12 mouse cellular contexts compared by ENCODE assay signal in genomic region chr10:95643696-95644360, GRCm38 (mm10). TPM values are rescaled to one million over a fixed set of nuclear protein-coding genes. Genes with fewer than 3 reads are reported as not detected.
DNase-seq lines count a peak whose midpoint lies in the region; ATAC-seq and TF ChIP-seq lines count a peak whose summit lies in the region.
"Had no signal": no experiment of that assay in that cellular context is flagged by ENCODE, and none has a peak within 500 bp of the region (broad histone marks: within the 10 kb centered on the region; RNA-seq: fewer than 3 reads in every experiment).

No protein-coding gene starts in this region.

- no peak overlapping the region for H3K4me2 ChIP-seq in neural tube, embryonic 15.5 days
- H3K4me2 ChIP-seq: limb, embryonic 13.5 days had no signal

- TF ChIP-seq POLR2A in heart, adult 2 months (IDR thresholded peaks at IDR 0.05; ENCODE audit: insufficient read depth, low read depth, low read length) = no peak
- TF ChIP-seq POLR2A in embryonic fibroblast, embryonic 13.5 days (IDR thresholded peaks at IDR 0.05; ENCODE audit: low read depth, low read length) = no peak

- whole genome bisulfite sequencing in heart, adult 2 months = 35% methylated on average over 6 of the region's 6 CpGs
- 85% methylated on average over 6 of the region's 6 CpGs for WGBS in neural tube, embryonic 15.5 days

- H3K4me3 ChIP-seq in heart, adult 2 months = no peak overlapping the region
- no peak overlapping the region for H3K4me3 ChIP-seq in C2C12 (ENCODE audit: insufficient read depth, poor library complexity, severe bottlenecking)
- no peak overlapping the region for H3K4me3 ChIP-seq in embryonic fibroblast, embryonic 13.5 days (ENCODE audit: insufficient read depth, low read length)
- no peak overlapping the region for H3K4me3 ChIP-seq in neural tube, embryonic 15.5 days (replicated peaks)
- H3K4me3 ChIP-seq: limb, embryonic 13.5 days had no signal

- no peak for ATAC-seq in neural tube, embryonic 15.5 days (ENCODE audit: low FRiP score)

- H3K9ac ChIP-seq in heart, adult 2 months (ENCODE audit: low read depth, low read length) = 0 out of 2 replicates have a peak overlapping the region, but pooled peaks have one; percentile 12
- no peak overlapping the region for H3K9ac ChIP-seq in neural tube, embryonic 15.5 days (replicated peaks)
- H3K9ac ChIP-seq: limb, embryonic 13.5 days had no signal

- H3K27me3 ChIP-seq in heart, adult 2 months (ENCODE audit: control insufficient read depth, insufficient read depth, low read length) = no peaks in the 10 kb centered on the region
- no peaks in the 10 kb centered on the region for H3K27me3 ChIP-seq in C2C12 (ENCODE audit: control insufficient read depth, insufficient read depth, insufficient read length)
- no peaks in the 10 kb centered on the region for H3K27me3 ChIP-seq in neural tube, embryonic 15.5 days (replicated peaks)
- H3K27me3 ChIP-seq: limb, embryonic 13.5 days had no signal

- H3K79me2 ChIP-seq in heart, adult 2 months (replicated peaks; ENCODE audit: control insufficient read depth, insufficient read depth, low read length) = no peaks in the 10 kb centered on the region
- H3K79me2 ChIP-seq in C2C12 (ENCODE audit: control insufficient read depth, insufficient read depth) = no peaks in the 10 kb centered on the region

- H3K9me3 ChIP-seq in neural tube, embryonic 15.5 days (replicated peaks) = no peaks in the 10 kb centered on the region
- H3K9me3 ChIP-seq: G1E; limb, embryonic 13.5 days had no signal

- H3K79me3 ChIP-seq in C2C12 (ENCODE audit: low read depth) = no peaks in the 10 kb centered on the region

- H3ac ChIP-seq in C2C12 (ENCODE audit: control insufficient read depth, insufficient read length, low read depth) = no peak overlapping the region

- H3K27ac ChIP-seq in heart, adult 2 months = peak overlapping the region; percentile 61
- peak overlapping the region; percentile 70 for H3K27ac ChIP-seq in embryonic fibroblast, embryonic 13.5 days (ENCODE audit: insufficient read depth, low read length)
- no peak overlapping the region for H3K27ac ChIP-seq in neural tube, embryonic 15.5 days (replicated peaks)
- H3K27ac ChIP-seq: limb, embryonic 13.5 days had no signal

- H3K4me1 ChIP-seq in heart, adult 2 months (ENCODE audit: control insufficient read depth, insufficient read depth, low read length) = peaks cover 5% of the 10 kb centered on the region
- peaks cover 4% of the 10 kb centered on the region; the same call in 1 of the 2 replicates for H3K4me1 ChIP-seq in embryonic fibroblast, embryonic 13.5 days (ENCODE audit: control insufficient read depth, insufficient read depth, low read length)
- H3K4me1 ChIP-seq in neural tube, embryonic 15.5 days = no peaks in the 10 kb centered on the region
- H3K4me1 ChIP-seq: limb, embryonic 13.5 days had no signal

- DNase-seq in heart, adult 2 months = peak in 1 of 2 experiments; percentile 37
- no peak for DNase-seq in heart, postnatal 4 days
- peak; percentile 31 to 53 for DNase-seq in kidney, postnatal 25 days
- no peak for DNase-seq in B cell, adult 2 months
- no peak for DNase-seq in left cerebral cortex, postnatal 36 days (ENCODE audit: low spot score in 2 of 2)
- DNase-seq: cerebellum, adult 9-11 months had no signal

- H3K36me3 ChIP-seq in heart, adult 2 months (ENCODE audit: control insufficient read depth, insufficient read depth, low read length) = no peaks in the 10 kb centered on the region
- no peaks in the 10 kb centered on the region for H3K36me3 ChIP-seq in C2C12 (ENCODE audit: control insufficient read depth, insufficient read depth)
- H3K36me3 ChIP-seq in neural tube, embryonic 15.5 days = no peaks in the 10 kb centered on the region
- H3K36me3 ChIP-seq: G1E; limb, embryonic 13.5 days had no signal

- intact Hi-C loops in heart, adult 2 months (cut with DNase I) = loop anchor here (2.0 to 5.0 kb wide), 2 partner anchors 62 to 131 kb away; no protein-coding TSS in a partner anchor
- intact Hi-C loops in left cerebral cortex, postnatal 36 days (cut with DNase I) = no loop called here

- TF ChIP-seq CTCF in heart, adult 2 months (IDR thresholded peaks at IDR 0.05) = no peak
- no peak for TF ChIP-seq CTCF in C2C12 (IDR thresholded peaks at IDR 0.05; ENCODE audit: control insufficient read depth, insufficient read depth, insufficient read length)
- no peak for TF ChIP-seq CTCF in embryonic fibroblast, embryonic 13.5 days (IDR thresholded peaks at IDR 0.05; ENCODE audit: borderline replicate concordance, insufficient read depth, low read length)

- no peak for TF ChIP-seq EP300 in heart, adult 2 months (IDR thresholded peaks at IDR 0.05; ENCODE audit: insufficient read depth, low read depth, low read length)

TF ChIP-seq in C2C12, 6 proteins besides CTCF, POLR2A, EP300 and RAD21:
- TF ChIP-seq MYOD1 (IDR thresholded peaks at IDR 0.05; ENCODE audit: control insufficient read depth, insufficient read length, low read depth) = no peak
- peak; percentile 31 for TF ChIP-seq USF1 (IDR thresholded peaks at IDR 0.05; ENCODE audit: low read depth)
- peak; percentile 78 for TF ChIP-seq MAX (IDR thresholded peaks at IDR 0.05)
- TF ChIP-seq FOSL1 (IDR thresholded peaks at IDR 0.05; ENCODE audit: insufficient read depth, low read length, poor library complexity, severe bottlenecking) = peak; percentile 23

RNA-seq across cellular contexts. Expression of gene Anapc15-ps, which starts 29.4 kb away (rescaled TPM):
- total RNA-seq in heart, adult 2 months (2021) = not detected
- polyA plus RNA-seq in heart, adult 2 months (2012; rRNA removed) = not detected in 2 replicates
- not detected for total RNA-seq in heart, postnatal 4 days (2021)
- polyA plus RNA-seq in C2C12 (2012; fragmentation: generic; extraction: Trizol) = 0.16 TPM
- not detected in 2 replicates for polyA plus RNA-seq in embryonic fibroblast, embryonic 13.5 days (2011; ENCODE audit: insufficient read length, low read depth, missing spikeins)
- polyA plus RNA-seq in neural tube, embryonic 15.5 days (2015; fragmentation: Nextera tagmentation; extraction: Ambion mirVana) = not detected in 2 replicates
- total RNA-seq in left cerebral cortex, postnatal 36 days (2021) = not detected
- polyA plus RNA-seq: G1E; neural tube, embryonic 11.5 days had no signal

Comparison
In these comparisons a context has a peak if more than half of its experiments do, and no peak if none do; other contexts are left out.
1. DNase-seq: peak in kidney, postnatal 25 days (2 of 2); none in heart, postnatal 4 days (single experiment), B cell, adult 2 months (0 of 2) and left cerebral cortex, postnatal 36 days (0 of 2).